Mouse (Mus musculus) intestine, postnatal 0 days (tissue): ENCODE data around the gene Brd4. TPM values are rescaled to one million over a fixed set of nuclear protein-coding genes. Genes with fewer than 3 reads are reported as not detected.
A peak's percentile ranks its signal among the peaks of the same experiment; 100 is the strongest.

ENCODE experiments used
- ATAC-seq: fragments of 200-750 bp; cut with Nextera tagmentation; 2 replicates; pipeline ENCODE4 v1.8.0; 2017; ENCODE audit warnings: mild to moderate bottlenecking, moderate TSS enrichment, moderate library complexity
- H3K27ac ChIP-seq: fragments of 300-500 bp; sonication (generic); 2 replicates; pipeline ENCODE4 v1.5.1; 2014; ENCODE audit warnings: mild to moderate bottlenecking, low read depth, low read length, moderate library complexity
- H3K27me3 ChIP-seq: fragments of 300-500 bp; sonication (generic); replicated peaks from 2 replicates; pipeline ENCODE4 v1.6.1; 2014; ENCODE audit warnings: low read length, mixed read lengths; ENCODE audit not compliant: control insufficient read depth, insufficient read depth
- H3K36me3 ChIP-seq: fragments of 300-500 bp; sonication (generic); 2 replicates; pipeline ENCODE4 v1.6.1; 2014; ENCODE audit warnings: mild to moderate bottlenecking, moderate library complexity; ENCODE audit not compliant: control insufficient read depth, insufficient read depth
- H3K4me1 ChIP-seq: fragments of 300-500 bp; sonication (generic); replicated peaks from 2 replicates; pipeline ENCODE4 v1.6.1; 2014; ENCODE audit warnings: antibody characterized with exemption, low read length, mixed read lengths; ENCODE audit not compliant: control insufficient read depth, insufficient read depth
- H3K4me2 ChIP-seq: fragments of 300-500 bp; sonication (generic); replicated peaks from 2 replicates; pipeline ENCODE4 v1.6.1; 2014; ENCODE audit warnings: low read depth, mild to moderate bottlenecking, moderate library complexity
- H3K4me3 ChIP-seq: fragments of 300-500 bp; sonication (generic); 2 replicates; pipeline ENCODE4 v1.5.1; 2014; ENCODE audit warnings: low read depth, low read length
- H3K9ac ChIP-seq: fragments of 300-500 bp; sonication (generic); 2 replicates; pipeline ENCODE4 v1.6.1; 2014; ENCODE audit warnings: mild to moderate bottlenecking, low read depth, low read length
- H3K9me3 ChIP-seq: fragments of 300-500 bp; sonication (generic); 2 replicates; pipeline ENCODE4 v1.6.1; 2016; ENCODE audit warnings: mixed run types; ENCODE audit not compliant: control insufficient read depth
- CTCF ChIP-seq: sonication (generic); IDR thresholded peaks from 2 replicates; pipeline ENCODE4 v1.5.1; 2016; ENCODE audit warnings: low read depth, mild to moderate bottlenecking, control low read depth, antibody characterized with exemption, moderate library complexity
- WGBS: fragments of 180-500 bp; shearing (Covaris S2); extraction: QIAGEN DNeasy Blood & Tissue Kit; methylation state at CpG from one replicate; pipeline ENCODE4 v1.1.7; 2014; 5-methylcytosine and 5-hydroxymethylcytosine counted together
- polyA plus RNA-seq: library from polyadenylated mRNA; unstranded; fragments of >200 nt; fragmentation: Nextera tagmentation; extraction: Ambion mirVana; gene quantifications from 2 replicates; pipeline ENCODE4 v1.2.1, GENCODE M21; 2015

Brd4 gene
- polyA plus RNA-seq, 1 experiment from 2014 or later, result 36.7 TPM

GRCm38 (mm10) chr17:32179621-32180491 is 104.7 kb downstream of the Brd4 start:
- H3K4me3 ChIP-seq, result no peak overlapping the region
- no peaks in the 10 kb centered on the region for H3K4me1 ChIP-seq
- ATAC-seq, result no peak
- H3K9ac ChIP-seq, result no peak overlapping the region
- 0 out of 2 replicates have a peak, but pooled peaks have one; percentile 5 for TF ChIP-seq CTCF
- H3K36me3 ChIP-seq, result no peaks in the 10 kb centered on the region
- no peak overlapping the region for H3K4me2 ChIP-seq
- WGBS, result 45% methylated on average over 11 of the region's 11 CpGs
- H3K27me3 ChIP-seq, result no peaks in the 10 kb centered on the region
- H3K9me3 ChIP-seq, result no peaks in the 10 kb centered on the region
- no peak overlapping the region; the same call in 1 of the 2 replicates for H3K27ac ChIP-seq

- Histone ChIP-seq H3K27ac (no peak overlapping the region), H3K27me3 (no peaks in the 10 kb centered on the region), H3K36me3 (no peaks in the 10 kb centered on the region), H3K4me2 (no peak overlapping the region), H3K4me1 (no peaks in the 10 kb centered on the region), H3K4me3 (no peak overlapping the region), H3K9me3 (no peaks in the 10 kb centered on the region), H3K9ac (no peak overlapping the region)
- TF ChIP-seq CTCF, result no peak
- 87% methylated on average over 4 of the region's 4 CpGs for WGBS
- no peak for ATAC-seq
These were observed 107.6 kb downstream of the Brd4 start for GRCm38 (mm10) chr17:32176919-32177318.

- 59% methylated on average over 7 of the region's 7 CpGs for WGBS
- no peak for TF ChIP-seq CTCF
- H3K27ac ChIP-seq, result no peak overlapping the region
These were observed 111.4 kb downstream of the Brd4 start for GRCm38 (mm10) chr17:32173166-32173565.

GRCm38 (mm10) chr17:32172485-32172884 is 112.0 kb downstream of the Brd4 start:
- Histone ChIP-seq H3K27ac (no peak overlapping the region), H3K9me3 (no peaks in the 10 kb centered on the region)
- no peak for ATAC-seq

More at GRCm38 (mm10) chr17:32173166-32173565, 111.4 kb downstream of the Brd4 start:
- H3K36me3 ChIP-seq, result no peaks in the 10 kb centered on the region
- H3K9me3 ChIP-seq, result no peaks in the 10 kb centered on the region
- H3K4me2 ChIP-seq, result no peak overlapping the region
- H3K27me3 ChIP-seq, result no peaks in the 10 kb centered on the region
- H3K9ac ChIP-seq, result no peak overlapping the region
- H3K4me3 ChIP-seq, result no peak overlapping the region
- H3K4me1 ChIP-seq, result 0 out of 2 replicates have a peak, but pooled peaks cover 5% of the 10 kb centered on the region
- ATAC-seq, result no peak

GRCm38 (mm10) chr17:32169518-32170225 is 114.8 kb downstream of the Brd4 start:
- TF ChIP-seq CTCF, result no peak
- no peak overlapping the region for H3K4me2 ChIP-seq
- no peak overlapping the region for H3K4me3 ChIP-seq
- H3K27ac ChIP-seq, result no peak overlapping the region
- no peaks in the 10 kb centered on the region for H3K36me3 ChIP-seq
- ATAC-seq, result peak; percentile 85
- 42% methylated on average over 4 of the region's 4 CpGs for WGBS
- H3K27me3 ChIP-seq, result no peaks in the 10 kb centered on the region
- no peaks in the 10 kb centered on the region for H3K9me3 ChIP-seq
- H3K9ac ChIP-seq, result no peak overlapping the region
- H3K4me1 ChIP-seq, result peaks cover 5% of the 10 kb centered on the region; the same call in 1 of the 2 replicates

More at GRCm38 (mm10) chr17:32172485-32172884, 112.0 kb downstream of the Brd4 start:
- no peak overlapping the region for H3K4me2 ChIP-seq
- H3K27me3 ChIP-seq, result no peaks in the 10 kb centered on the region
- WGBS, result 76% methylated on average over 2 of the region's 2 CpGs
- 0 out of 2 replicates have a peak, but pooled peaks cover 5% of the 10 kb centered on the region for H3K4me1 ChIP-seq
- no peak overlapping the region for H3K4me3 ChIP-seq
- no peak overlapping the region for H3K9ac ChIP-seq
- no peak for TF ChIP-seq CTCF
- H3K36me3 ChIP-seq, result no peaks in the 10 kb centered on the region

- 0 out of 2 replicates have a peak within 1 kb of the TSS, but pooled peaks have one; percentile 15 for H3K27ac ChIP-seq
- H3K4me3 ChIP-seq, result peak within 1 kb of the TSS; percentile 54
- peaks cover 11% of the 10 kb centered on the region; the same call in 1 of the 2 replicates for H3K4me1 ChIP-seq
- no peaks in the 10 kb centered on the region for H3K9me3 ChIP-seq
- H3K4me2 ChIP-seq, result peak within 1 kb of the TSS; percentile 98
- H3K36me3 ChIP-seq, result no peaks in the 10 kb centered on the region
- WGBS, result 2% methylated on average over 24 of the region's 39 CpGs
- ATAC-seq, result no peak
- no peak for TF ChIP-seq CTCF
- no peaks in the 10 kb centered on the region for H3K27me3 ChIP-seq
- H3K9ac ChIP-seq, result peak within 1 kb of the TSS; percentile 45
These were observed 117.8 kb downstream of the Brd4 start, which contains the start of gene Notch3 for GRCm38 (mm10) chr17:32166687-32167086. Notch3 (minus strand) TSS chr17:32166852.
